17 mouse cellular contexts compared by ENCODE assay signal in genomic region chr13:50359536-50359935, GRCm38 (mm10).
"Had no signal": no experiment of that assay in that cellular context is flagged by ENCODE, and none has a peak within 500 bp of the region (broad histone marks: within the 10 kb centered on the region; RNA-seq: fewer than 3 reads in every experiment).

No protein-coding gene starts in this region.

- H3K4me1 ChIP-seq: liver, embryonic 15.5 days; megakaryocyte, embryonic 14.5 days; midbrain, embryonic 13.5 days; midbrain, embryonic 15.5 days; neural tube, embryonic 12.5 days had no signal

- ATAC-seq: liver, postnatal 0 days; midbrain, embryonic 13.5 days; midbrain, embryonic 15.5 days had no signal

- H3K9ac ChIP-seq: liver, embryonic 15.5 days; liver, postnatal 0 days; midbrain, embryonic 13.5 days; midbrain, embryonic 15.5 days; neural tube, embryonic 12.5 days had no signal

- H3K36me3 ChIP-seq: liver, embryonic 15.5 days; midbrain, embryonic 13.5 days; midbrain, embryonic 15.5 days; neural tube, embryonic 12.5 days had no signal

- H3K4me2 ChIP-seq: liver, embryonic 15.5 days; midbrain, embryonic 11.5 days; midbrain, embryonic 13.5 days; midbrain, embryonic 15.5 days; neural tube, embryonic 12.5 days had no signal

- DNase-seq: liver, postnatal 0 days; lung, adult 2 months; lung, postnatal 14 days; lung, postnatal 36 days; right cerebral cortex, postnatal 25 days; right cerebral cortex, postnatal 4 days; spleen, adult 18-20 months; thymus, adult 18-20 months; thymus, postnatal 14 days; thymus, postnatal 36 days had no signal

- H3K9me3 ChIP-seq: liver, embryonic 15.5 days; megakaryocyte, embryonic 14.5 days; midbrain, embryonic 13.5 days; midbrain, embryonic 15.5 days; neural tube, embryonic 12.5 days had no signal

- H3K27ac ChIP-seq: liver, embryonic 15.5 days; macrophage; midbrain, embryonic 13.5 days; midbrain, embryonic 15.5 days; neural tube, embryonic 12.5 days had no signal

- H3K4me3 ChIP-seq: liver, embryonic 15.5 days; megakaryocyte, embryonic 14.5 days; midbrain, embryonic 13.5 days; midbrain, embryonic 15.5 days; neural tube, embryonic 12.5 days had no signal

- H3K27me3 ChIP-seq: liver, embryonic 15.5 days; megakaryocyte, embryonic 14.5 days; midbrain, embryonic 13.5 days; midbrain, embryonic 15.5 days; neural tube, embryonic 12.5 days had no signal
